Mouse (Mus musculus) liver, embryonic 14.5 days (tissue): ENCODE results near the gene Dop1a.

Experiments
- CTCF ChIP-seq: IDR thresholded peaks from 2 replicates; pipeline ENCODE4 v1.5.1; 2016; ENCODE audit warnings: antibody characterized with exemption, low read depth, control low read depth
- EP300 ChIP-seq: IDR thresholded peaks from 2 replicates; pipeline ENCODE4 v1.6.1; 2016; ENCODE audit warnings: antibody characterized with exemption, low read depth

- no peak for TF ChIP-seq CTCF
- TF ChIP-seq EP300 = no peak
Observed at GRCm38 (mm10) chr9:86573616-86574303, 106.8 kb downstream of the Dop1a start.
